Mouse (Mus musculus) olfactory bulb, adult 2 months (tissue): ENCODE measurements around the gene Slf2. TPM values are rescaled to one million over a fixed set of nuclear protein-coding genes. Genes with fewer than 3 reads are reported as not detected.
A peak's percentile ranks its signal among the peaks of the same experiment; 100 is the strongest.

Experiments used
- H3K27ac ChIP-seq: fragments of 200-500 bp; 2 replicates; pipeline ENCODE4 v1.5.1; 2012; ENCODE audit warnings: low read depth, low read length; ENCODE audit not compliant: insufficient read depth
- H3K4me1 ChIP-seq: fragments of 200-500 bp; 2 replicates; pipeline ENCODE4 v1.6.1; 2012; ENCODE audit warnings: low read length; ENCODE audit not compliant: control insufficient read depth, insufficient read depth
- H3K4me3 ChIP-seq: fragments of 200-500 bp; 2 replicates; pipeline ENCODE4 v1.5.1; 2012; ENCODE audit warnings: mild to moderate bottlenecking, low read depth, low read length, moderate library complexity; ENCODE audit not compliant: insufficient read depth
- CTCF ChIP-seq: fragments of 200-500 bp; IDR thresholded peaks from 2 replicates; pipeline ENCODE4 v1.5.1; 2012; ENCODE audit warnings: low read depth, mild to moderate bottlenecking, low read length, moderate library complexity; ENCODE audit not compliant: insufficient read depth
- POLR2A ChIP-seq: fragments of 200-500 bp; IDR thresholded peaks from 2 replicates; pipeline ENCODE4 v1.6.1; 2012; ENCODE audit warnings: mild to moderate bottlenecking, low read depth, low read length, moderate library complexity; ENCODE audit not compliant: insufficient read depth
- WGBS: fragments of 180-500 bp; shearing (Covaris S2); methylation state at CpG from one replicate; pipeline ENCODE4 v1.1.7; 2018; 5-methylcytosine and 5-hydroxymethylcytosine counted together
- polyA plus RNA-seq: library from polyadenylated mRNA; stranded (reverse); fragments of >200 nt; gene quantifications from 2 replicates; pipeline ENCODE4 v1.2.4, GENCODE M21; 2012; ENCODE audit warnings: low replicate concordance; ENCODE audit not compliant: missing spikeins, insufficient read depth, insufficient read length

The Slf2 gene
- polyA plus RNA-seq, 1 experiment, result not detected

- H3K4me1 ChIP-seq, result peaks cover 30% of the 10 kb centered on the region
- 86% methylated on average over 8 of the region's 8 CpGs for WGBS
- H3K4me3 ChIP-seq, result no peak overlapping the region
- TF ChIP-seq POLR2A, result no peak
- TF ChIP-seq CTCF, result no peak
- no peak overlapping the region for H3K27ac ChIP-seq
Observed at GRCm38 (mm10) chr19:45012219-45012618, 81.3 kb downstream of the Slf2 start.

GRCm38 (mm10) chr19:45012636-45013035, 81.7 kb downstream of the Slf2 start:
- Histone ChIP-seq H3K4me1 (peaks cover 26% of the 10 kb centered on the region), H3K4me3 (no peak overlapping the region), H3K27ac (no peak overlapping the region)
- TF ChIP-seq POLR2A (no peak), CTCF (no peak)
- WGBS, result 28% methylated on average over 6 of the region's 6 CpGs

DNA sequence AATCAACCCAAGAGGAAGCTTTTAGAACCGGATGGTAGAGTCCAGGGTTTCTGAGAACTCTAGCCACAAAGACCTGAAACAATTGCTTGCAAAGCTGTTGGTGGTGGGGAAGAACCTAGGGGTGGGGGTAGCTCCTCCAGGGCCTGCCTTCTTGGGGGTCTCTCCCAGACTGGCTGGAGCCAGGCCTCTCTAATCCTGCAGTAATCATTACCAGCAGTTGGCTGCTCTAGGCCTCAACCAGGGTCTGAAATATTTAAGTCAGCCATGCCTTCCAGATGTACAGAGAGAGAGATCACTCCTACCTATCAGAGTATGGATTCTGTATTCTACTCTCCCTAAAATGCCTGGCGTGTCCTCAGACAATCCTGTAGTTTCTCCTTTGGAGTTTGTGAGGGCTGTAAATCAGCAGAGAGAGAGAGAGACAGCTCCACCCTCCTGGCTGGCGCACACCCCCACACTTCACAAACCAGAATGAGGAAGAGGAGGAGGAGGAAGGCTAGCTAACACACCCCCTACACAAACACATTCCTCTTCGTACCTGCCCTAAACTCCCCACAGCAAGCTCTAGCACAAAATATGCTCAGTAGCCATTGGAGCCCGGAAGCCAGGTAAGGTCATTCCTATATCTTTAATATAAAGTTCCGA, 82.8 kb downstream of the Slf2 start:
- Histone ChIP-seq H3K27ac (no peak overlapping the region), H3K4me1 (peaks cover 24% of the 10 kb centered on the region), H3K4me3 (no peak overlapping the region)
- TF ChIP-seq CTCF, result no peak
- TF ChIP-seq POLR2A, result no peak
- 76% methylated on average over 6 of the region's 6 CpGs for WGBS

DNA sequence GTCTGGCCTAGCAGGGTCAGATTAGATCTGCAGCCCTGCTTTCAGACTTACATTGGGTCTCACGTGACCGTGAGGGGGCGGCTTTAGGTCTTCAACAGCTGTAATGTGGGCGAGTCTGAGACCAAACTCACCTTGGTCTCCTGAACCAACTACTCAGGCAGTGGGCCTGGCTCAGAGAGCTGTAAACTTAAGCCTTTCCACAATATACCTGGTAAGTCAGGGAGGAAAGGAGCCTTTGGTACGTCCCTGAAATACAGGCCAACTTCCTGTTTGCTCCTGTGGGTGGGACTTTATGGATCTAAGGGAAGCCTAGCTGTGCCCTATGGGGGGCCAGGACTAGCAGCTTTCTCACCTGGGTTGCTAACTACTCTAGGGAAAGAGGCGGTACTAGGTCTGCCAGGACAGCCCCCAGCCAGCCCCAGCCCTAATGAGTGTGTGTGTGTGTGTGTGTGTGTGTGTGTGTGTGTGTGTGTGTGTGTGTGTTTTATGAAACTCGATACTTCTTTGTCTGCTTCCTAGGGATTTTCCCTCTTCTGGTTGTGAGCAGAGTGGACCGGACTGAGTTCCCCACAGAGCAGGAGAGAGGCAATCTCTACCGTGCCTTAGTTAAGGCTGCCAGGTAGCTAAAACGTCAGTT, 83.5 kb downstream of the Slf2 start, which contains the start of gene Lzts2:
Gene Lzts2, plus strand, starts transcription at position 80 of the 637 bp plus-strand sequence.
- Histone ChIP-seq H3K4me3 (peak within 1 kb of the TSS; percentile 48), H3K27ac (peak within 1 kb of the TSS; percentile 90), H3K4me1 (peaks cover 25% of the 10 kb centered on the region)
- 33% methylated on average over 10 of the region's 10 CpGs for whole genome bisulfite sequencing
- no peak for TF ChIP-seq CTCF
- TF ChIP-seq POLR2A, result no peak

- WGBS, result 1% methylated on average over 25 of the region's 25 CpGs
- peak overlapping the region; percentile 48 for H3K4me3 ChIP-seq
- no peak for TF ChIP-seq CTCF
- TF ChIP-seq POLR2A, result peak; percentile 17; the same call in 1 of the 2 replicates
- peak overlapping the region; percentile 90 for H3K27ac ChIP-seq
- peaks cover 25% of the 10 kb centered on the region for H3K4me1 ChIP-seq
Observed at GRCm38 (mm10) chr19:45014981-45015402, 84.0 kb downstream of the Slf2 start.

DNA sequence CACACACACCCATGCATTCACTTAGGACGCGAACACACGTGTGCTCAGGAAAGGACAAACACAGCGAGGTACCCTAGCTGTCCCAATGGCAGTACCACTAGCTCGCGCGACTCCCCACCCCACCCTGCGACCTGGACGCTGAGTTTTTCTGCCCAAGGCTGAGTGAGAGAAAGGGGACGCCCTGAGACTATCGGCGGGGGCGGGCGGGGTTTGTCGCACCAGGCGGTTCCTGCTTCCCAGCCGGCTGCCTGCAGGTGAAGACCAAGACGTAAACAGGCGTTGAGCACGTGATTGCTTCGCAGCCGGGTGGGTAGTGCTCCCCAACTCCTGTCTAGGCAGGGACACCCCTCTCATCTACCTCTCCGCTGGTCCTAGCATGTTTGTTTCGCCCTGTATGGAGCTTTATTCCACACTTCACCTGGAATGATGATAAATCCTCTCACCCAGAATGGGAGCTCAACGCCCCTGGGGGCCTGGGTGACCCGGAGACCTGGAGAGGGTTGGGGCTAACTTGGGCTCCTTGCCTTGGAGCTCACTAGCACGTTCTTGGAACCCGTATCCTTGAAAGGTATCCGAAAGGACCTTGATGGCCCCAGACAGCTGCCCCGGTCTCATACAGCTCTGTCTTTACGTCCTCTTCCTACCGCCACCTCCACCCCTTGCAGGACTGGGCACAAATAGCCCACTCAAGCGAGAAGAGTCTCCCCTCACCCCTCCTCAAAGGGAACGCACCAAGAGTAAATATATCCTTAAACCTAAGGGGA, 84.7 kb downstream of the Slf2 start:
- 2% methylated on average over 34 of the region's 34 CpGs for WGBS
- Histone ChIP-seq H3K4me1 (peaks cover 30% of the 10 kb centered on the region), H3K4me3 (peak overlapping the region; percentile 48), H3K27ac (peak overlapping the region; percentile 90)
- no peak for TF ChIP-seq CTCF
- TF ChIP-seq POLR2A, result no peak

GRCm38 (mm10) chr19:45016341-45017215, 85.6 kb downstream of the Slf2 start:
- Histone ChIP-seq H3K27ac (peak overlapping the region; percentile 90), H3K4me3 (peak overlapping the region; percentile 57), H3K4me1 (peaks cover 36% of the 10 kb centered on the region)
- WGBS, result 4% methylated on average over 18 of the region's 18 CpGs
- TF ChIP-seq CTCF (no peak), POLR2A (no peak)

GRCm38 (mm10) chr19:45017216-45017771, 86.3 kb downstream of the Slf2 start:
- peak overlapping the region; percentile 81 for H3K27ac ChIP-seq
- no peak for TF ChIP-seq POLR2A
- TF ChIP-seq CTCF, result 0 out of 2 replicates have a peak, but pooled peaks have one; percentile 11
- under 1% methylated on average over 27 of the region's 27 CpGs for WGBS
- H3K4me1 ChIP-seq, result peaks cover 38% of the 10 kb centered on the region
- H3K4me3 ChIP-seq, result peak overlapping the region; percentile 57
